Mouse (Mus musculus) forebrain, embryonic 14.5 days (tissue): ENCODE measurements at regions not wholly inside any gene's neighbourhood (a gene's known extent, or its start where the extent isn't known, plus 50 kb on each side); places are given as distances from the start of the nearest gene placed in this dataset.

Experiments
- ATAC-seq: fragments of 200-750 bp; cut with Nextera tagmentation; 2 replicates; pipeline ENCODE4 v1.8.0; 2017; ENCODE audit warnings: mild to moderate bottlenecking, moderate library complexity
- DNase-seq: peaks from one replicate; pipeline ENCODE4 v3.0.0-alpha.2; 2015; ENCODE audit warnings: low spot score
- H3K27ac ChIP-seq: fragments of 300-500 bp; sonication (generic); 2 replicates; pipeline ENCODE4 v1.5.1; 2014; ENCODE audit warnings: low read depth, mild to moderate bottlenecking, control low read depth, low read length, moderate library complexity
- H3K27me3 ChIP-seq: fragments of 300-500 bp; sonication (generic); replicated peaks from 2 replicates; pipeline ENCODE4 v1.6.1; 2014; ENCODE audit warnings: low read length, control low read depth, mixed read lengths; ENCODE audit not compliant: control insufficient read depth, insufficient read depth
- H3K36me3 ChIP-seq: fragments of 300-500 bp; sonication (generic); 2 replicates; pipeline ENCODE4 v1.6.1; 2014; ENCODE audit warnings: low read length, control low read depth; ENCODE audit not compliant: control insufficient read depth, insufficient read depth
- H3K4me1 ChIP-seq: fragments of 300-500 bp; sonication (generic); 2 replicates; pipeline ENCODE4 v1.6.1; 2014; ENCODE audit warnings: antibody characterized with exemption, low read length, control low read depth; ENCODE audit not compliant: control insufficient read depth, insufficient read depth
- H3K4me2 ChIP-seq: fragments of 300-500 bp; sonication (generic); 2 replicates; pipeline ENCODE4 v1.6.1; 2014; ENCODE audit warnings: mild to moderate bottlenecking, control low read depth, low read length
- H3K4me3 ChIP-seq: fragments of 300-500 bp; sonication (generic); 2 replicates; pipeline ENCODE4 v1.5.1; 2014; ENCODE audit warnings: low read depth, low read length, control low read depth
- H3K9ac ChIP-seq: fragments of 300-500 bp; sonication (generic); 2 replicates; pipeline ENCODE4 v1.6.1; 2014; ENCODE audit warnings: mild to moderate bottlenecking, low read length, control low read depth, moderate library complexity
- H3K9me3 ChIP-seq: fragments of 300-500 bp; sonication (generic); replicated peaks from 2 replicates; pipeline ENCODE4 v1.6.1; 2016; ENCODE audit warnings: low read length, control low read depth, mixed read lengths; ENCODE audit not compliant: control insufficient read depth
- WGBS: fragments of 180-500 bp; shearing (Covaris S2); extraction: QIAGEN DNeasy Blood & Tissue Kit; methylation state at CpG from one replicate; pipeline ENCODE4 v1.1.7; 2014; 5-methylcytosine and 5-hydroxymethylcytosine counted together

- Histone ChIP-seq H3K9me3 (no peaks in the 10 kb centered on the region), H3K9ac (no peak overlapping the region), H3K4me1 (no peaks in the 10 kb centered on the region), H3K27ac (no peak overlapping the region), H3K36me3 (no peaks in the 10 kb centered on the region), H3K4me2 (no peak overlapping the region), H3K4me3 (no peak overlapping the region), H3K27me3 (no peaks in the 10 kb centered on the region)
- ATAC-seq (no peak), DNase-seq (no peak)
- 75% methylated on average over 2 of the region's 2 CpGs for WGBS
Observed at GRCm38 (mm10) chr12:107016801-107017200, 471.6 kb upstream of the 3110018I06Rik start.

GRCm38 (mm10) chr12:107021806-107022205 is 466.6 kb upstream of the 3110018I06Rik start:
- no peak for DNase-seq
- Histone ChIP-seq H3K4me2 (no peak overlapping the region), H3K4me1 (no peaks in the 10 kb centered on the region), H3K9me3 (no peaks in the 10 kb centered on the region), H3K27me3 (no peaks in the 10 kb centered on the region), H3K4me3 (no peak overlapping the region), H3K36me3 (no peaks in the 10 kb centered on the region), H3K9ac (no peak overlapping the region), H3K27ac (no peak overlapping the region)
- no peak for ATAC-seq
- 95% methylated on average over 1 of the region's 1 CpGs for WGBS

- Histone ChIP-seq H3K9ac (no peak overlapping the region), H3K36me3 (no peaks in the 10 kb centered on the region), H3K27ac (no peak overlapping the region), H3K4me1 (no peaks in the 10 kb centered on the region), H3K27me3 (no peaks in the 10 kb centered on the region), H3K4me3 (no peak overlapping the region), H3K4me2 (no peak overlapping the region), H3K9me3 (no peaks in the 10 kb centered on the region)
- no peak for ATAC-seq
- WGBS = 86% methylated on average over 5 of the region's 5 CpGs
- DNase-seq = no peak
Observed at GRCm38 (mm10) chr12:107026821-107027220, 461.6 kb upstream of the 3110018I06Rik start.

GRCm38 (mm10) chr12:107027842-107028549 is 460.4 kb upstream of the 3110018I06Rik start:
- Histone ChIP-seq H3K27me3 (no peaks in the 10 kb centered on the region), H3K27ac (no peak overlapping the region), H3K9me3 (no peaks in the 10 kb centered on the region), H3K4me2 (peak overlapping the region; percentile 14; the same call in 1 of the 2 replicates), H3K9ac (no peak overlapping the region), H3K36me3 (no peaks in the 10 kb centered on the region), H3K4me3 (no peak overlapping the region), H3K4me1 (no peaks in the 10 kb centered on the region)
- DNase-seq (peak; percentile 30), ATAC-seq (no peak)
- WGBS = 45% methylated on average over 23 of the region's 23 CpGs

- Histone ChIP-seq H3K4me3 (no peak overlapping the region), H3K4me2 (no peak overlapping the region), H3K4me1 (no peaks in the 10 kb centered on the region), H3K9me3 (no peaks in the 10 kb centered on the region), H3K27ac (no peak overlapping the region), H3K27me3 (no peaks in the 10 kb centered on the region), H3K36me3 (no peaks in the 10 kb centered on the region), H3K9ac (no peak overlapping the region)
- ATAC-seq (no peak), DNase-seq (no peak)
- WGBS = 47% methylated on average over 1 of the region's 1 CpGs
Observed at GRCm38 (mm10) chr12:107028985-107029384, 459.4 kb upstream of the 3110018I06Rik start.

GRCm38 (mm10) chr12:107036357-107036756 is 452.1 kb upstream of the 3110018I06Rik start:
- no peaks in the 10 kb centered on the region for H3K9me3 ChIP-seq
- ATAC-seq = no peak
- no peak overlapping the region for H3K4me3 ChIP-seq
- no peak for DNase-seq
- no peaks in the 10 kb centered on the region for H3K27me3 ChIP-seq
- no peaks in the 10 kb centered on the region for H3K4me1 ChIP-seq
- no peak overlapping the region for H3K27ac ChIP-seq
- no peak overlapping the region for H3K4me2 ChIP-seq
- 65% methylated on average over 6 of the region's 6 CpGs for WGBS
- no peaks in the 10 kb centered on the region for H3K36me3 ChIP-seq
- H3K9ac ChIP-seq = no peak overlapping the region

- WGBS = 40% methylated on average over 13 of the region's 13 CpGs
Observed at GRCm38 (mm10) chr12:107041927-107042652, 446.3 kb upstream of the 3110018I06Rik start.

GRCm38 (mm10) chr12:107046496-107046895 is 441.9 kb upstream of the 3110018I06Rik start:
- no peaks in the 10 kb centered on the region for H3K9me3 ChIP-seq
- no peaks in the 10 kb centered on the region for H3K36me3 ChIP-seq
- H3K27me3 ChIP-seq = no peaks in the 10 kb centered on the region
- no peak for DNase-seq
- H3K4me1 ChIP-seq = peaks cover 6% of the 10 kb centered on the region; the same call in 1 of the 2 replicates
- H3K4me2 ChIP-seq = no peak overlapping the region
- no peak overlapping the region for H3K4me3 ChIP-seq
- WGBS = 90% methylated on average over 3 of the region's 3 CpGs
- no peak overlapping the region for H3K27ac ChIP-seq
- no peak overlapping the region for H3K9ac ChIP-seq
- ATAC-seq = no peak

More at GRCm38 (mm10) chr12:107041927-107042652, 446.3 kb upstream of the 3110018I06Rik start:
- Histone ChIP-seq H3K9ac (no peak overlapping the region), H3K4me2 (no peak overlapping the region), H3K9me3 (no peaks in the 10 kb centered on the region), H3K4me1 (peaks cover 6% of the 10 kb centered on the region; the same call in 1 of the 2 replicates), H3K4me3 (no peak overlapping the region), H3K27ac (no peak overlapping the region), H3K27me3 (no peaks in the 10 kb centered on the region), H3K36me3 (no peaks in the 10 kb centered on the region)
- DNase-seq = peak; percentile 60
- ATAC-seq = 0 out of 2 replicates have a peak, but pooled peaks have one; percentile 58

- Histone ChIP-seq H3K27ac (no peak overlapping the region), H3K4me3 (no peak overlapping the region), H3K27me3 (no peaks in the 10 kb centered on the region), H3K4me2 (peak overlapping the region; percentile 17; the same call in 1 of the 2 replicates), H3K9me3 (no peaks in the 10 kb centered on the region), H3K36me3 (no peaks in the 10 kb centered on the region), H3K4me1 (peaks cover 2% of the 10 kb centered on the region; the same call in 1 of the 2 replicates), H3K9ac (no peak overlapping the region)
- peak; percentile 34 for DNase-seq
- WGBS = 56% methylated on average over 13 of the region's 13 CpGs
- peak; percentile 23; the same call in 1 of the 2 replicates for ATAC-seq
Observed at GRCm38 (mm10) chr12:107047059-107047531, 441.3 kb upstream of the 3110018I06Rik start.
